Mouse (Mus musculus) cerebellum, postnatal 4 days (tissue): ENCODE results near the gene Arhgef26.

Experiments used
- DNase-seq, 2 experiments: peaks; one replicate each; pipeline ENCODE4 v3.0.0; 2022; ENCODE audit warnings: low spot score in 2 of 2, mixed read lengths in 1 of 2

Gene Arhgef26

DNA sequence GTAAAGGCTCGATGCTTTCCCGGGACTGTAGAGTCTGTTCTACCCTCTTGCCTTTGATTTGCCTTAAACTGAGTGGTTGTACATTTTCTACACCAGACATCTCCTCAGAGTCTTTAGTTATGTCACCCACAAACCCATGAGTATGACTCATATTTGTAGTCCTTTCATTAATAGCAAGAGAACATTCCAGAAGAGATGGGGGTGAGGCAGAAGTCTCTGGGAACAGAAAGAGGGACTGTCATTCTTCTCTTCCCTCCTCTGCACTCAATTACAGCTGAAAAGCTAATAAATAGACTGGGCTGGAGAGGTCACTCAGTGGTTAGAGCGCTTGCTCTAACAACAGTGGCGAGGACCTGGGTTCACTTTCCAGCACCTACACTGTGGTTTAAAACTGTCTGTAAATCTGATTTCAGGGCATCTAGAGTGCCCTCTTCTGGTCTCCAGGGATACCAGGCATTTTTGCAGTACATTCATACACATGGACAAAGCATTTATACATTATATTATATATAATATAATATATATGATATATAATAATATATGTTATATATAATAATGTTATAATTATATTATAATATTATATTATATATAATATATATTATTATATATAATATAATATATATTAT lies 111.8 kb downstream of the Arhgef26 start:
- DNase-seq, result no peak

DNA sequence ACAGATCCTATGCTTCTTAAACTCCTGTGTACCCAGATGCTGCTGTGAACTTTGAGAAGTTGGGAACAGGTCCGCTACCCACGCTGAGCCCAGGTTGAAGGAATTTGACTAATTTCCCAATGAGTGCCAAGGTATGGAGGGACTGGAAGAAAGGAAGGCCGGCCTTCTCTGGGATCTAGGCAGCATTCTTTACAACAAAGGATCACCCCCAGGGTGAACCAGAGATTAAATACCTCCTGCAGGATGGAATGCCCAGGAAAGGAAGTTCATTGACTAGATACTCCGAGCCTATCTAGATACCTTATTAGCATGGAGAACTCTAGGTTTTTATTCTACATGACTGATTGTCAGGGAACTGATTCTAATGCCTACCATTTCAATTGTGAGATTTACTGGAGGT lies 114.8 kb downstream of the Arhgef26 start:
- DNase-seq, result no peak

DNA sequence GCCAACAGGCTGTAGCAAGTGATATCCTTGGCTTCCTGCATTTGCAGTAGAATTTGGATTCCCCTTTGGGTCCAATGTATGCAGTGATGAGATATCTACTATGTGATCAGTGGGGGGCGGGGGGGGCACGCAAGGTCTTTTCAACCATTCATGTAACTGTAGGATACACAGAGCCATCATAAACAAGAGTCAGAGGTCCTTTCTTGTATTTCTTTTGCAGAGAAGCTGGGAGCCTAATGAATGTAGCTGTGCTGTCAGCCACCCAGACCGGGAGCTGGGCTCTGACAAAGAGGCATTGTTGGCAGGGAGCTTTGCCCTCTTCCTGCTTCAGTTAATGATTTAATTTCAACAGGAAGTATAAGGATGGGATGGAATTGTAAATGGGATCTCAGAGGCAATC lies 116.0 kb downstream of the Arhgef26 start:
- no peak for DNase-seq

DNA sequence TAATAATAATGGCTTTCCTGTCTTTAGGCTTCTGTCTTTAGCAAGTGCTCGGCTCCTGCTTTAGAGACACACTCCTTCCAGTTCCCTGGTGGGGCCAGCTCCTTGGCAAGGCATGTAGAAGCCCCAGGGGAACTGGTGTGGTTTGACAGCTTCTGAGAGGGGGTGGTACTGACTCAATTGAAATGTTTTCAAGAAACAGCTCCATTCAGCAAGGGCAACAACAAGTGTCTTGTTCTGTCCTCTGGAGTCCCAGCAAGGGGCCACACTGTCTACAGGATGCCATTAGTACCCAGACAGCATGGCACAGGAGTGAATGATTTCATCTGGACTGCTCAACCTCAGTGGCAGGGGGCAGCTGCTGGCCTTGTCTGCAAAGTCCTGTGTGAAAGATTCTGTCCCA lies 117.7 kb downstream of the Arhgef26 start:
- peak in 1 of 2 experiments; percentile 22 for DNase-seq

DNA sequence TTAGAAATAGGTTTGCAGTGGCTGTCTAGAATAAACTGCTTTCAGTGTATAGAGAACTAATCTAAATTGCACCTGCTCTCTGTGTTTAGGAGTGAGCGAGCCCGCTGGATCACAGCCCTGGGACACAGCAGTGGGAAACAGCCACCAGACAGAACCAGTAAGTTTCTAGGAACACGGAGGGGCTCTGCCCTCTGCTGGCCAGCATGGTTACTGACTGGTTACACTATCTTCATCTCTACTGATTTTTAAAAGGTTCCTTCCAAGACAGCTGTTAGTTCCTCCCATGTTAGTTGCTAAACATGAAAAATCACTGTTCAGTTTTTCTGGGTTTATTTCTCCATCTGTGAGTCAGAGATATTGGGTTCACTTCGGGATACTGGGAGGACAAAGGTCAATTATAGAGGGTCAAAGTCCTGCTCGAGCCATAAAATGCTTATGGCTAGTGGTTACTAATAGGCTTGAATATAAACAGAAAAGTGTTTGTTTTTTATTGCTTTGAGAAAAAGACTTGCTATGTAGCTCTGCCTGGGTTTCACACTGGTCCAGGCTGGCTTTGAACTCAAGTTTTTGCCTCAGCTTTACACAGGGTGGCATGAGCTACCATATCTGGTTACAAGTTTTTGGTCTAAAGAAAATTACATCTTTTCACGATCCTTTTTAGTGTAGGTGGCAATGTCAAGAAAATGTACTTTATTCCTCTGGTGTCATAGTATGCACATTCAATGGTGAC lies 120.3 kb downstream of the Arhgef26 start:
- peak; percentile 55 to 70 for DNase-seq

DNA sequence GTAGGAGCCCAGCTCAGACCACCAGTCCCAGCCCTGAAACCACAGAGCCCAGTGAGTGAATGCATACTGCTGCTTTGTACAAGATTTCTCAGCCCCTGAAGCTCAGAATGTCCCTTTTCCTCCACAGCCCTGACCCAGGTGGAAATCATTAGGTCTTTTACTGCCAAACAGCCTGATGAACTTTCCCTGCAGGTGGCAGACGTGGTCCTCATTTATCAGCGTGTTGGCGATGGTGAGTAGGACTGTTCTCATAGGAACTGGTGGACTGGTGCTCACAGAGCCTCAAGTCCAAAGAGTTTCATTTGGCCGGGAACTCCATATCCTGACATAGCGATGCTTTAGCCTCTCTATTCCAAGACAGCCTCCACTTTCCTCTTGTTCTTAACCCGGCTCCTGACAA lies 121.3 kb downstream of the Arhgef26 start:
- no peak for DNase-seq

DNA sequence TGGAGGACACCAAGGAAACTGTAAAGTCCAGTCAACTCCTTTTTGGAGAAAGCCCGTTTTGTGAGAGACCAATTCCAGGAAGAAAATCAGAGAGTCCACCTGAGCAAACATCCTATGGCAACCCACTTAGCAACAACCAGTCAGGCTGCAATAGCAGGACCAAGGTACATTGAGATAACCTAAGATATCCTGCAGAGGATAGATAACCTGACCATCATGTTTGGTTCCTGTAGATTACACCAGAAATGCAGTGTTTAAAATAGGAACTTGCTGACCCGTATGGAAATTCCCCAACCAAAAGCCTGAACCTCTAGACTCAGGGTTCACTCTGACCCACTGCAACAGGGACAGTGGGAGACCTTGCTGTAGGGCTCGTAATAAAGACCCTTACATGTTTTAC lies 126.1 kb downstream of the Arhgef26 start:
- no peak for DNase-seq

DNA sequence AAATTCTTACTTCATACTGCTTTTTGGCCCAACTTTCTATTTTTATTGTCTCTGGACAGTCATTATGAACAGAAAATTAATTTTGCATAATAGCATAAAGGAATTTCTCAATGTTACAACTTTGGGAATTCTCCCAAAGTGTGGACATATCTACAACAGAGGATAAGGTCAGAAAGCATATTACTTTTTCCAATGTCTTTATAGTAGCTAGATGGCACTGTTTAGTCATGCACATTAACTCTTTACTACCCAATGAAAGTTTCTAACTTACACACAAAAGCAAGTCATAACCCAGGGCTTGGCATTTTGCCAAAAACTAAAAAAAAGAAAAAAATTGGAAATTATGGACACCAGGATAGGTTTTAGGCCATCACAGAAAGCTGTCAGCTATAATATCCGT lies 132.0 kb downstream of the Arhgef26 start:
- DNase-seq, result no peak

DNA sequence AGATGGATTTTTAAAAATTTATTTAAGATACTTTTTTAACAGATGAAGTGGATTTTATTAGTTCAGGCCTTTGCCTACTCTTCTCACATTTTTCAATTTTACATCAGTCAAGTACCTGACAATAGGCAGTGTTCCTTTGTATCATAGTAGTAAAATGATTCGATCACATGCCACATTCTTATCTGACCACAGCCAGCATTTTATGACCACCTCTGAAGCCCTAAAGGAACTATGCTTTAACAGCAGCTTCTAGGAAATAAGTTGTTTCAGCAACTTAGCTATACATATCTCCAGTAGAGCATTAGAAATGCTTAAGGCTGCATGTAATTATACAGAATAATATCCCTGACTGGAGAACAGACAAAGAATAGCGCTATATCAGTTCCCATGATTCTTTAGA lies 146.2 kb downstream of the Arhgef26 start:
- DNase-seq, result no peak

DNA sequence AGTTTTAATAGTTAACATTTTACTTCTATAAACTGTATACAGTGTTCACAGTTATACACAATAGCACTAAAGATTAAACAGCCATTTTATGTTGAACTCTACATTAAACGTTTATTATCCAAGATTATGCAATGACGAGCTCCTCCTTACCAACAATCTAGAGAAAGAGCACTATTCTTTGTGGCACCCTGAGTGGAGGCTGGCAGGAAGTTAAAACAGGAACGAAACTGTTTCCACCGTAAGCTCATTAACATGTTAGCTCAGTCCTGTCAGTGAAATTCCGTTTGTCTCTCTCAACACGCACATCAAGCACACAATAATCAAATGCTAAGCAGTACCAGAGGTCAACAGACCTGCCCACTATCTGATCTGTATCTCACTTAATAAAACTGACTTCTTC lies 154.4 kb downstream of the Arhgef26 start:
- no peak for DNase-seq

DNA sequence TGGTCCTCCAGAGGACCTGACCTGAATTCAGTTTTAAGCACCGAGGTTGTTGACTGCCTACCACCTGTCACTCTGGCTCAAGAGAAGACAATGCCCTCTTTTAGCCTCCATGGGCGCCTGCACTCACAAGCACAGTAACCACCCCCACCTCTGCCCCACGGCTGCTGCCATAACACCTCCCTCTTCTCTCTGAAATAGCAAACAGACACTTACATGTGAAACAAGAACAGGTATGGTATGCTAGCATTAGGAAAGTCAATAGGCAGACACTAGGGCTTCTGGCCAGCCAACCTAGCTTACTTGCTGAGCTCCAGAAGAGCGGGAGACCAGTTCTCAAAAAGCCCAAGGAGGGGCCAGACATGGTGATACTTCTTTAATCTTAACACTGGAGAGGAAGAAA lies 161.2 kb downstream of the Arhgef26 start:
- no peak for DNase-seq

DNA sequence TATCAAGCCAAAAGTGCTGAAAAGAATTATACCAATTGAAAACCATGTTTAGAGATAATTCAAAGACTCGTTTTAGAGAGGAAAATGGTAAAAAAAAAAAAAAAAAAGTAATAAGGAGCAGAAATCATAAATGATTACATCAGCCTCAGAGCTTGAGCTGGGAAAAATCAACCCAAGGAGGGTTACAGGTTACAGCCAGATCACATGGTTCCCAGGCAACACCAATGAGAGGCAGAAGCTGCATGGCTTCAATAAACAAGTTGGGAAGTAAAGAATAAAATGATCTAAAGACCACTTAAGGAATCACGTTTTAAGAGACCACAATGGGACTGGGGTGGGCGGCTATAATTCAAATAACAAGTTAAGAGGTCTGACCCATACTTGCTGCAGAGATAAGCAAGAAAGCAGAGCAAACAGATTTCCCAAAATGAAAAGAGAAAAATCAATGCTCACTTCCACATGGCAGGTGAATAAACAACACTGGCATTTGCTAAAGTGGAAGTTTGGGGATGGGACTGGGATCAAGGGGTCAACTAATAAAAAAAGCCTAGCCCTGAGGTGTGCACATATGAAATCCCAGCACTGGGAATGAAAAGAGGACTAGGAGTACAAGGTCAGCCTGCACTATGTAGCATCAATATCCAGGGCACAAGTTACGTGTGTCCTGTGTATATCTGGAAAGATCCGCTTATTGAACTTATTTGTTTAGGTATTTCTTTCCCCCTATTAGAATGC lies 167.2 kb downstream of the Arhgef26 start:
- DNase-seq, result no peak

DNA sequence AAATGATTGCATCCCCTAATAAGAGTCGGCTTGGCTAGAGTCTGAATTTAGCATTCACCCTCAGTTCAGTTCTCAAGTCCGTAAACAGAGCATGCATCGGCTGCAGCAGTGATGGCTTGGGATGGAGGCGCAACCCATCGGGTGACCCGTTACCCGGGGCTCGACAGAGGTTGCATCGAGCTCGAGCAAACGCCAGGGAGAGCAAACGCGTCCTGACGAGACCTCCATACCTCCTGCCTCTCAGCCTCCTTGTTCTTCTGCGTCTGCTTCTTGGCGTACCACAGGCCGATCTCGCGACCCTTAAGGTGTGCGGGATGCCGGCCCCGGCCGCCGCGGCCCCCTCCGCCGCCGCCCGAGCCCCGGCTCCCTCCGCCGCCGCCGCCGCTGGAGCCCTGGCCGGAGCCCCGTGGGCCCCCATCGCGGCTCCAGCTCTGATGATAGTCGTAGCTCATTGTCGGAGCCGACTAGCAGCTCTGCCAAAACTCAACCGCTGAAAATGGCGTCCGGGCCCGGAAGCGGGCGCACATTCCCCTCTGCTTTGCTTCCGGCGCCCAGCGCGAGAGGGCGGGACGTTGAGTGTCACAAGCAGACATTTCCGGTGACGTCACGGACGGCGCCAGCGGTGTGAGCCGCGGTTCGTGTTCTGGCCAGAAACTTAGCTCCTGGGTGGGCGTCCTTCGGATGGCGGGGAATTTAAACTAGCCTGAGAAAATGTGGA lies 168.5 kb downstream of the Arhgef26 start, which contains the start of gene Dhx36:
TSS of gene Dhx36 (minus strand) at position 517 of the 718 bp plus-strand sequence.
- DNase-seq, result peak; percentile 91 to 96

DNA sequence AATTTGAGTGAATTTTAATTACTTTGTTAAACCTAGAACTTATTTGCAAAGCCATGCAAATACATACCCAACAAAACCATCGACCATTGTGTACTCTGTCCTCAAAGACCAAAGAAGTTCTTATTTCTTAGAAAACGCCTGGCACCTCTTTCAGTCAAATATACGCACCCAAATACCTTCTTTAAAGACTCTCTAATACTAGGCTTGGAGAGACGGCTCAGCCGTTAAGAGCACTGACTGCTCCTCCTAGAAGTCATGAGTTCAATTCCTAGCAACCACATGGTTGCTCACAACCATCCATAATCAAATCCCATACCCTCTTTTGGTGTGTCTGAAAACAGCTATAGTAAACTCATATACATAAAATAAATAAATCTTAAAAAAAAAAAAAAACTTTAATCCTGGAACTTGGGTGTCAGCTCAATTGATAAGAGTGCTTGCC lies 169.1 kb downstream of the Arhgef26 start:
- DNase-seq, result no peak
